Mouse (Mus musculus) layer of hippocampus, adult 2 months (tissue): ENCODE measurements around the gene Mical3. TPM values are rescaled to one million over a fixed set of nuclear protein-coding genes. Genes with fewer than 3 reads are reported as not detected.
A peak's percentile ranks its signal among the peaks of the same experiment; 100 is the strongest.

Experiments used
- DNase-seq, 2 experiments: peaks; one replicate each; pipeline ENCODE4 v3.0.0; 2022; ENCODE audit warnings: low spot score in 2 of 2
- H3K27ac ChIP-seq: fragments of 200-600 bp; 2 replicates; pipeline ENCODE4 v1.8.1; 2022
- H3K4me3 ChIP-seq: fragments of 200-600 bp; 2 replicates; pipeline ENCODE4 v1.8.1; 2022; ENCODE audit warnings: mild to moderate bottlenecking
- CTCF ChIP-seq: fragments of 200-600 bp; conservative IDR thresholded peaks from 2 replicates; pipeline ENCODE4 v1.8.1; 2022; ENCODE audit warnings: antibody characterized with exemption, mild to moderate bottlenecking, moderate library complexity
- total RNA-seq, 2 experiments: library from RNA; stranded (reverse); gene quantifications; 2 replicates each; pipeline ENCODE4 v1.2.3; 2021

The Mical3 gene
- total RNA-seq, 2 experiments from 2014 or later: 89.5 to 94.6 TPM

DNA sequence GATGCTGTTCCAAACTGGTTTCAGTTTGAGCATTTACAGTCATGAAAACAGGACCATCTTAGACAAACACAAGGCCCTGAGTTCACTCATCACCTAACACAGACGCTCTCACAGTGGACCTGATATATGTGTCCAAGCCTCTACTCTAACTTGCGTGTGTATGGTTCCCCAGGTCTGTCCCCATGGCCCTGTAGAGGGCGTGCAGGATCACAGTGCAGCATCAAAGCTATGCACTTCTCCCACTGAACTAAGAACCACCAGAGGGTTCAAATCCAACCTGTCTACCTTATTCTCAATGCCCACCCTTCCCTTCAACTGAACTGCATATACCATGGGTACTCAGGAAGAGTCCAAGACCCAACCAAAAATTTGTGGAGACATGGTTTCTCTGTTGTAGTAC is 91.1 kb downstream of the Mical3 start:
- no peak overlapping the region for H3K4me3 ChIP-seq
- H3K27ac ChIP-seq: peak overlapping the region; percentile 67
- TF ChIP-seq CTCF: peak; percentile 41
- no peak for DNase-seq

- DNase-seq: peak; percentile 55 to 74
- no peak overlapping the region for H3K4me3 ChIP-seq
- TF ChIP-seq CTCF: no peak
- H3K27ac ChIP-seq: peak overlapping the region; percentile 67
Observed at GRCm38 (mm10) chr6:121039286-121039685, 91.5 kb downstream of the Mical3 start.

DNA sequence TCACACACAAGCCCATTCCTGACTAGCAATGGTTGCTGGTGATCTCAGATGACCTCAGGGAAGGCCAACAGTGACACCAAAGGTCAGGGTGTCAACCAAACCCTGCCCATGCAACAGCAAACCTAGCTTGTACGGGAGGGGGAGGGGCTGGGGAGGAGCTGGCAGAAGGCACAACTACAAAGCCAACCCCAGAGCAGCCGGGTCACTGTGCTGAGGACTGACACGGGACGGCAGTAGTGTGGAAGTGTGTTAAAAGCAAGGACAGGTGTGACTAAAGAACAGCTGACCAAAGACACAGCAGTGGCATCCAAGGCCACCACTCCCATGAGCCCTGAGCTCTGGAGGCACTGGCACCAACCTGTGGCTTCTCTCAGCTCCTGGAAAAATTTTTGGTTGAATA is 93.7 kb downstream of the Mical3 start:
- no peak overlapping the region for H3K27ac ChIP-seq
- TF ChIP-seq CTCF: no peak
- no peak overlapping the region for H3K4me3 ChIP-seq
- no peak for DNase-seq

DNA sequence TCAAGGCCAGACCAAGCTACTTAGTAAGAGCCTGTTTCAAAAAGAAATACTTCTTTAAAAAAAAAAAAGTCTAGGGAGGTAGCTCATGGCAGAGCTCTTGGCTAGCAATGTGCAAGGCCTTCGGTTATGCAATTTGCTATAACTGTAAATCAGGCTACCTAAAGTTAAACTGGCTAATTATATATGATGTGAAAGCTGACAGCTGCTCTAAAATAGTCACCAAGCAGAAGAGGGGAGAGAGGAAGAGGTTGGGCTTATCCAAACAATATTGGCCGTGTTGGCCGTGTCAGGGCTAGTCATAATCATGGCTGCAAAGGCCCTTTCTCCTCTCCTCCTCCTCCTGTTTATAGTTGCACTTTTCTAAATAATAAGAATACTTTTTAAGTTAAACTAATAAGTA is 94.9 kb downstream of the Mical3 start:
- H3K27ac ChIP-seq: no peak overlapping the region
- no peak for TF ChIP-seq CTCF
- DNase-seq: no peak
- H3K4me3 ChIP-seq: no peak overlapping the region

GRCm38 (mm10) chr6:121035268-121035667 is 95.5 kb downstream of the Mical3 start:
- no peak for DNase-seq
- TF ChIP-seq CTCF: no peak
- no peak overlapping the region for H3K4me3 ChIP-seq
- H3K27ac ChIP-seq: no peak overlapping the region; the same call in 1 of the 2 replicates

GRCm38 (mm10) chr6:121033250-121033649 is 97.5 kb downstream of the Mical3 start:
- Histone ChIP-seq H3K27ac (no peak overlapping the region), H3K4me3 (no peak overlapping the region)
- TF ChIP-seq CTCF: no peak
- DNase-seq: no peak

GRCm38 (mm10) chr6:121031370-121031769 is 99.4 kb downstream of the Mical3 start:
- no peak for DNase-seq
- no peak for TF ChIP-seq CTCF
- Histone ChIP-seq H3K27ac (no peak overlapping the region), H3K4me3 (no peak overlapping the region)

- TF ChIP-seq CTCF: no peak
- no peak for DNase-seq
- Histone ChIP-seq H3K4me3 (no peak overlapping the region), H3K27ac (0 out of 2 replicates have a peak overlapping the region, but pooled peaks have one; percentile 7)
Observed at GRCm38 (mm10) chr6:121029897-121030589, 100.8 kb downstream of the Mical3 start.

- H3K27ac ChIP-seq: no peak overlapping the region
- H3K4me3 ChIP-seq: no peak overlapping the region
- DNase-seq: no peak
- TF ChIP-seq CTCF: no peak
Observed at GRCm38 (mm10) chr6:121028514-121028913, 102.3 kb downstream of the Mical3 start.

DNA sequence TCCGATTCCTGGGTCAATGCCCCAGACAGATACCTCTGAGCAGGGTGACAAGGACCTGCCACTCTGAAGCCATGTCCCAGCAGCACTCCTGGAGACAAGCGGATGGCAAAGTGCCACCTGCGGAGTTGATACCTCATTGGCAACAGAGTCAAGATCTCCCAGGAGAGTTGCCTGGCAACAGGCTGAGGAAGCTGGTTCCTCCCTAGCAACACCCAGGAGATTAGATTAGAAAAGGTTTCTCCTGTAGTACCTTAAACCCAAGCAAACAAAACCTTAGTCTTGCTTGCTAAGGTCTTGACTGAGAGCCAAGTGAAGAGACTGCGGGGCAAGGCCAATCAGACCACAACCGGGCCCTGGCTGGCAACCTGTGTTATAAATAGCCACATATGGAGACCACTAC is 103.5 kb downstream of the Mical3 start:
- no peak for TF ChIP-seq CTCF
- peak; percentile 39 to 44 for DNase-seq
- Histone ChIP-seq H3K4me3 (no peak overlapping the region), H3K27ac (peak overlapping the region; percentile 58)

- H3K4me3 ChIP-seq: no peak overlapping the region
- TF ChIP-seq CTCF: no peak
- H3K27ac ChIP-seq: peak overlapping the region; percentile 58
- DNase-seq: no peak
Observed at GRCm38 (mm10) chr6:121026866-121027265, 103.9 kb downstream of the Mical3 start.

- Histone ChIP-seq H3K4me3 (no peak overlapping the region), H3K27ac (no peak overlapping the region; the same call in 1 of the 2 replicates)
- no peak for DNase-seq
- TF ChIP-seq CTCF: no peak
Observed at GRCm38 (mm10) chr6:121026019-121026584, 104.7 kb downstream of the Mical3 start.

- no peak overlapping the region for H3K27ac ChIP-seq
- no peak for DNase-seq
- no peak for TF ChIP-seq CTCF
- H3K4me3 ChIP-seq: no peak overlapping the region
Observed at GRCm38 (mm10) chr6:121018147-121018546, 112.7 kb downstream of the Mical3 start.
